Mouse (Mus musculus) T-helper 17 cell (primary cell): ENCODE measurements at regions not wholly inside any gene's neighbourhood (a gene's known extent, or its start where the extent isn't known, plus 50 kb on each side); places are given as distances from the start of the nearest gene placed in this dataset.

Experiments
- in situ Hi-C, 2 experiments: fragments of 300-600 bp; cut with MboI, MseI; formaldehyde crosslinking; loops; 1 replicate in 1 of 2; 2 replicates in 1 of 2; pipeline ENCODE4 v1.15.1; 2025; ENCODE audit warnings: high pct_unique_total_duplicates in 2 of 2

GRCm38 (mm10) chr8:128212223-128212622 is 146.2 kb upstream of the Nrp1 start:
- in situ Hi-C loops = no loop called here

GRCm38 (mm10) chr8:128214256-128214655 is 144.1 kb upstream of the Nrp1 start:
- in situ Hi-C loops = no loop called here

GRCm38 (mm10) chr8:128218886-128219285 is 139.5 kb upstream of the Nrp1 start:
- in situ Hi-C loops = no loop called here

- in situ Hi-C loops = no loop called here
Observed at GRCm38 (mm10) chr8:128219539-128219938, 138.9 kb upstream of the Nrp1 start.

GRCm38 (mm10) chr8:128223092-128223491 is 135.3 kb upstream of the Nrp1 start:
- in situ Hi-C loops = no loop called here

- in situ Hi-C loops = no loop called here
Observed at GRCm38 (mm10) chr8:128223522-128223921, 134.9 kb upstream of the Nrp1 start.

- in situ Hi-C loops = no loop called here
Observed at GRCm38 (mm10) chr8:128225123-128225522, 133.3 kb upstream of the Nrp1 start.

- in situ Hi-C loops = no loop called here
Observed at GRCm38 (mm10) chr8:128235071-128235470, 123.3 kb upstream of the Nrp1 start.

- in situ Hi-C loops = no loop called here
Observed at GRCm38 (mm10) chr8:128235527-128235926, 122.9 kb upstream of the Nrp1 start.

GRCm38 (mm10) chr8:128236097-128236496 is 122.3 kb upstream of the Nrp1 start:
- in situ Hi-C loops = no loop called here

GRCm38 (mm10) chr8:128238948-128239347 is 119.5 kb upstream of the Nrp1 start:
- in situ Hi-C loops = no loop called here

GRCm38 (mm10) chr8:128239783-128240182 is 118.6 kb upstream of the Nrp1 start:
- in situ Hi-C loops = no loop called here

GRCm38 (mm10) chr8:128241200-128241599 is 117.2 kb upstream of the Nrp1 start:
- in situ Hi-C loops = no loop called here

- in situ Hi-C loops = no loop called here
Observed at GRCm38 (mm10) chr8:128242465-128243251, 115.7 kb upstream of the Nrp1 start.

GRCm38 (mm10) chr8:128251723-128252122 is 106.7 kb upstream of the Nrp1 start:
- in situ Hi-C loops = no loop called here

- in situ Hi-C loops = no loop called here
Observed at GRCm38 (mm10) chr8:128260836-128261235, 97.6 kb upstream of the Nrp1 start.

GRCm38 (mm10) chr8:128261367-128261766 is 97.0 kb upstream of the Nrp1 start:
- in situ Hi-C loops = no loop called here

- in situ Hi-C loops = no loop called here
Observed at GRCm38 (mm10) chr8:128263251-128263947, 95.0 kb upstream of the Nrp1 start.

- in situ Hi-C loops = no loop called here
Observed at GRCm38 (mm10) chr8:128267261-128267660, 91.1 kb upstream of the Nrp1 start.

GRCm38 (mm10) chr8:128268010-128268409 is 90.4 kb upstream of the Nrp1 start:
- in situ Hi-C loops = no loop called here

- in situ Hi-C loops = no loop called here
Observed at GRCm38 (mm10) chr8:128269546-128269945, 88.9 kb upstream of the Nrp1 start.

- in situ Hi-C loops = no loop called here
Observed at GRCm38 (mm10) chr8:128272866-128273344, 85.5 kb upstream of the Nrp1 start.

- in situ Hi-C loops = no loop called here
Observed at GRCm38 (mm10) chr8:128276475-128276874, 81.9 kb upstream of the Nrp1 start.
